Mouse (Mus musculus) fat pad, adult 2 months (tissue): ENCODE data around the gene Hmbs.
"Not testable (repeated sequence)": the region's sequence is repeated elsewhere in the genome, so short reads cannot be mapped to it uniquely, and the experiment has no call there.

ENCODE experiments used
- DNase-seq: peaks from one replicate; pipeline ENCODE4 v3.0.0-alpha.2; 2011; ENCODE audit warnings: low read depth, low spot score; ENCODE audit errors: extremely low read depth

The Hmbs gene

GRCm38 (mm10) chr9:44345570-44346433 lies 1.8 kb upstream of the Hmbs start:
- peak; percentile 34 for DNase-seq

- DNase-seq = no peak
These were observed 738 bp downstream of the Hmbs start for GRCm38 (mm10) chr9:44343290-44343689.

- no peak for DNase-seq
These were observed 1.4 kb downstream of the Hmbs start for GRCm38 (mm10) chr9:44342605-44343004.

GRCm38 (mm10) chr9:44342173-44342572 lies 1.9 kb downstream of the Hmbs start:
- no peak for DNase-seq

- no peak for DNase-seq
These were observed 2.5 kb downstream of the Hmbs start for GRCm38 (mm10) chr9:44341487-44341886.

GRCm38 (mm10) chr9:44338574-44338973 lies 5.5 kb downstream of the Hmbs start:
- DNase-seq = no peak

- DNase-seq = no peak
These were observed 6.4 kb downstream of the Hmbs start for GRCm38 (mm10) chr9:44337436-44338169.

GRCm38 (mm10) chr9:44336964-44337363 lies 7.1 kb downstream of the Hmbs start:
- DNase-seq = no peak

GRCm38 (mm10) chr9:44336513-44336912 lies 7.5 kb downstream of the Hmbs start:
- DNase-seq = not testable (repeated sequence)

GRCm38 (mm10) chr9:44336093-44336406 lies 8.0 kb downstream of the Hmbs start:
- DNase-seq = no peak

- no peak for DNase-seq
These were observed 8.5 kb downstream of the Hmbs start for GRCm38 (mm10) chr9:44335331-44336092.

GRCm38 (mm10) chr9:44334396-44335330 lies 9.4 kb downstream of the Hmbs start, which contains the start of gene H2afx:
Gene H2afx, plus strand, starts transcription at chr9:44334694.
- DNase-seq = peak; percentile 96

GRCm38 (mm10) chr9:44332918-44333638 lies 10.9 kb downstream of the Hmbs start:
- no peak for DNase-seq

- DNase-seq = no peak
These were observed 13.3 kb downstream of the Hmbs start for GRCm38 (mm10) chr9:44330736-44331135.

- DNase-seq = no peak
These were observed 16.1 kb downstream of the Hmbs start for GRCm38 (mm10) chr9:44327926-44328325.

- no peak for DNase-seq
These were observed 16.8 kb downstream of the Hmbs start for GRCm38 (mm10) chr9:44327064-44327711.

- DNase-seq = peak; percentile 62
These were observed 17.5 kb downstream of the Hmbs start for GRCm38 (mm10) chr9:44326371-44327063.

- peak; percentile 73 for DNase-seq
These were observed 18.2 kb downstream of the Hmbs start, which contains the start of gene Dpagt1 for GRCm38 (mm10) chr9:44325768-44326370. Gene Dpagt1, plus strand, starts transcription at chr9:44326019.
